Mouse (Mus musculus): ENCODE data around the gene Lgalsl.

- TF ChIP-seq GATA1 (IDR thresholded peaks at IDR 0.05; ENCODE audit: borderline replicate concordance, low read length) (no peak), FLI1 (IDR thresholded peaks at IDR 0.05; ENCODE audit: low read length) (no peak)
These were observed 16.8 kb downstream of the Lgalsl start for GRCm38 (mm10) chr11:20813901-20814523.
